Mouse (Mus musculus) liver, embryonic 13.5 days (tissue): ENCODE measurements around the gene Adarb1. TPM values are rescaled to one million over a fixed set of nuclear protein-coding genes. Genes with fewer than 3 reads are reported as not detected.

Experiments
- ATAC-seq: fragments of 200-750 bp; cut with Nextera tagmentation; 2 replicates; pipeline ENCODE4 v1.8.0; 2017; ENCODE audit warnings: low read depth, mild to moderate bottlenecking, moderate number of reproducible peaks, moderate library complexity
- DNase-seq: peaks from one replicate; pipeline ENCODE4 v3.0.0; 2022
- H3K27ac ChIP-seq: fragments of 300-500 bp; sonication (generic); 2 replicates; pipeline ENCODE4 v1.5.1; 2015; ENCODE audit warnings: moderate library complexity, mild to moderate bottlenecking, inconsistent platforms
- H3K27me3 ChIP-seq: fragments of 300-500 bp; sonication (generic); 2 replicates; pipeline ENCODE4 v1.6.1; 2015; ENCODE audit warnings: mild to moderate bottlenecking, inconsistent platforms
- H3K36me3 ChIP-seq: fragments of 300-500 bp; sonication (generic); 2 replicates; pipeline ENCODE4 v1.6.1; 2015; ENCODE audit warnings: mild to moderate bottlenecking, inconsistent platforms
- H3K4me1 ChIP-seq: fragments of 300-500 bp; sonication (generic); replicated peaks from 2 replicates; pipeline ENCODE4 v1.6.1; 2015; ENCODE audit warnings: inconsistent platforms
- H3K4me2 ChIP-seq: fragments of 300-500 bp; sonication (generic); 2 replicates; pipeline ENCODE4 v1.6.1; 2015; ENCODE audit warnings: inconsistent platforms, mild to moderate bottlenecking, moderate library complexity
- H3K4me3 ChIP-seq: fragments of 300-500 bp; sonication (generic); replicated peaks from 2 replicates; pipeline ENCODE4 v1.5.1; 2015; ENCODE audit warnings: mild to moderate bottlenecking, inconsistent platforms
- H3K9ac ChIP-seq: fragments of 300-500 bp; sonication (generic); 2 replicates; pipeline ENCODE4 v1.6.1; 2015; ENCODE audit warnings: mild to moderate bottlenecking, inconsistent platforms
- H3K9me3 ChIP-seq: fragments of 300-500 bp; sonication (generic); replicated peaks from 2 replicates; pipeline ENCODE4 v1.6.1; 2016; ENCODE audit warnings: inconsistent platforms
- WGBS: fragments of 180-500 bp; shearing (Covaris S2); methylation state at CpG from one replicate; pipeline ENCODE4 v1.1.7; 2015; ENCODE audit not compliant: insufficient replicate concordance; 5-methylcytosine and 5-hydroxymethylcytosine counted together
- polyA plus RNA-seq: library from polyadenylated mRNA; unstranded; fragments of >200 nt; fragmentation: Nextera tagmentation; extraction: Ambion mirVana; gene quantifications from 2 replicates; pipeline ENCODE4 v1.2.1, GENCODE M21; 2015

Adarb1 gene
- 1.0 and 1.5 TPM in 2 replicates for polyA plus RNA-seq

DNA sequence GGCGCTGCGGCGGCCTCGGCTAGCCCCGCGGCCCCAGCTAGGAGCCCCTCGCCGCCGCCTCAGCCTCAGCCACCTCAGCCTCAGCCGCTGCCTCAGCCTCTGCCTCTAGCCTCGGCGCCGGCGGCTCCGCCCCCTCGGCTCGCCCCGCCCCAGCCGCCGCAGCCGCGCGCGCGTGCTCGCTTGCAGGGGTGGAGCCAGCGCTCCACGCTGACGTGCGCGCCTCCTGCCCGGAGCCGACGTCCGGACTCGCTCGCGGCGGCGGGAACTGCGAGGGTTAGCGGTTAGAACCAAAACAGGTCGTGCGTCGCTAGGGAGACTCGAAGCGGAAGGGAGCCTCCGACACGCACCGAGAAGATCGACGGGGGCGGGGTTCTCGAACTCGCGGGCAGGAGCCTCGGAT lies at the start of gene Adarb1:
Adarb1 (minus strand) TSS at position 133 of the 400 bp plus-strand sequence.
- WGBS = under 1% methylated on average over 55 of the region's 57 CpGs
- Histone ChIP-seq H3K9ac (peak within 1 kb of the TSS; percentile 70), H3K4me1 (peaks cover 23% of the 10 kb centered on the region), H3K4me2 (peak within 1 kb of the TSS; percentile 88), H3K36me3 (no peaks in the 10 kb centered on the region), H3K4me3 (peak within 1 kb of the TSS; percentile 68), H3K27ac (no peak within 1 kb of the TSS), H3K27me3 (peaks cover 45% of the 10 kb centered on the region), H3K9me3 (no peaks in the 10 kb centered on the region)
- ATAC-seq (peak; percentile 88), DNase-seq (peak; percentile 82)

DNA sequence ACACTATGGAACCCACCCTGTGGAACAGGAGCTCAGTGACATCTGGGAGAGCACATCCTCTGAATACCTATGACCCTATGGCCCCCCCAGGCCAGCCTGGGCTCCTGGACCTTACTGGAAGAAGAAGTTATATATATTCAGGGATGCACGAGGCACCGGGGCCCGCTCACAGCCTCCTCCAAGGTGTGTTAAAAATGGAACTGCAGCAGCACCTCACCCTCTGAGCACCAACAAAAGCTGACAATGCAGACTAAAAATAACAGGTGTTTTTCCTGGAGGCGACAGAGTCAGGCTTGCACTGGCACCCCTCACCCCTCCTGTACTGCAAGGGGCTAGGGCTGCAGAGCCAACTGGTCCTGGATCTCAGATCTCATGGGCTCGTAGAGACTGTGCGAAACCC lies 49.3 kb upstream of the Adarb1 start:
- ATAC-seq (no peak), DNase-seq (no peak)
- Histone ChIP-seq H3K36me3 (no peaks in the 10 kb centered on the region), H3K27me3 (no peaks in the 10 kb centered on the region), H3K9me3 (no peaks in the 10 kb centered on the region), H3K4me2 (no peak overlapping the region), H3K9ac (no peak overlapping the region), H3K27ac (no peak overlapping the region), H3K4me1 (no peaks in the 10 kb centered on the region), H3K4me3 (no peak overlapping the region)
- 70% methylated on average over 6 of the region's 6 CpGs for WGBS

DNA sequence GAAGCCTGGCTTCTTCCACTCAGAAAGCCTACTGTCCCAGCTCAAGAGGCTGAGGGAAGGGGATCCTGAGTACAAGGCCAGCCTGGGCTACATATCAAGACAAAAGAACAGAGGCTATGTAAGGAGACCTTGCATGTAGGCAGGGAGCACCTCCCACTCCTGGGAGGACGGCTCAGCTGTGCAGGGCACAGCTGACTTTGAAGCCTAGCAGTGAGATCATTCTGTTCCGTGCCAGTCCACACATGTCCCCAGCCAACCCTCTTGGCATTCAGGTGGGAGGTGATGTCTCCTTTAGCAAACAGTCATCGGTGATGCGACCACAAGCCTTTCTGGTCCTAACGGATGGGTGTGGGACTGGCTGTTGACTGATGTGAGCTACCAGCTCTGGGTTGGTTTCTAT lies 47.8 kb upstream of the Adarb1 start:
- ATAC-seq (no peak), DNase-seq (no peak)
- Histone ChIP-seq H3K4me2 (no peak overlapping the region), H3K4me1 (no peaks in the 10 kb centered on the region), H3K9ac (no peak overlapping the region), H3K4me3 (no peak overlapping the region), H3K27ac (no peak overlapping the region), H3K9me3 (no peaks in the 10 kb centered on the region), H3K27me3 (no peaks in the 10 kb centered on the region), H3K36me3 (no peaks in the 10 kb centered on the region)
- WGBS = 67% methylated on average over 5 of the region's 5 CpGs

DNA sequence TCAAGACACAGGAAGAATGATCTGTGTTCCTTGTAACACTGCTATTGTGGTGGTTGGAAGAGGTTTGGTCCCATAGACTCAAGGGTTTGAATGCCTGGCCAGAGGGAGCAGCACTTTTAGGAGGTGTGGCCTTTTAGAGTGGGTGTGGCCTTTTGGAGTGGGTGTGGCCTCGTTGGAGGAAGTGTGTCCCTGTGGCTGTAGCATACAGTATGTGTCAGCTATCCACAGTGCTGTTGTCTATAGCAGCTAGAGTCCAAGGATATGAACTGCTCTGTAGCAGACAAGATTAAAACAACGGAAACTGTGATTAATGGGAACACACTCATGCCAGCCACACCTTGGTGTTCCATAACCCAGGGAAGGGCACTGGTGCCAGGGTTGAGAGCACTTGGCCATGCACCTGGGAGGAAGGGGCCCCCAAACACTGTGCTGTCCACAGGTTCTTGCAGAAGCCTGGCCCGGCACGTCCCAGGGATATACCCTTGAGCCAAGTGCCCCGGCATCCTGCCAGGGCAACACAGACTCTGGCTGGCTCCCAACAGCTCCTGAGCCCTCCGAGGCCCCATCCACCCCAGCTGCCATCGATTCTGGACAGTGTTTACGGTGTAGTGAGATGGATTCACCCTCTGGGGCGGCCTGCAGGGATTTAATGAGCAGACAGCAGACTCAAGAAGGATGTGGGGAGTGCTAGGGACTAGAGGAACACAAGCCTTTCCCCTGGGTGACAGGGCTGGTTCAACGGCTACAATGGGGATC lies 46.3 kb upstream of the Adarb1 start:
- no peak overlapping the region for H3K27ac ChIP-seq
- no peaks in the 10 kb centered on the region for H3K27me3 ChIP-seq
- H3K9me3 ChIP-seq = no peaks in the 10 kb centered on the region
- H3K4me1 ChIP-seq = no peaks in the 10 kb centered on the region
- ATAC-seq = peak; percentile 48; the same call in 1 of the 2 replicates
- H3K36me3 ChIP-seq = no peaks in the 10 kb centered on the region
- no peak overlapping the region for H3K4me2 ChIP-seq
- DNase-seq = peak; percentile 20
- 56% methylated on average over 10 of the region's 10 CpGs for WGBS
- no peak overlapping the region for H3K4me3 ChIP-seq
- no peak overlapping the region for H3K9ac ChIP-seq

DNA sequence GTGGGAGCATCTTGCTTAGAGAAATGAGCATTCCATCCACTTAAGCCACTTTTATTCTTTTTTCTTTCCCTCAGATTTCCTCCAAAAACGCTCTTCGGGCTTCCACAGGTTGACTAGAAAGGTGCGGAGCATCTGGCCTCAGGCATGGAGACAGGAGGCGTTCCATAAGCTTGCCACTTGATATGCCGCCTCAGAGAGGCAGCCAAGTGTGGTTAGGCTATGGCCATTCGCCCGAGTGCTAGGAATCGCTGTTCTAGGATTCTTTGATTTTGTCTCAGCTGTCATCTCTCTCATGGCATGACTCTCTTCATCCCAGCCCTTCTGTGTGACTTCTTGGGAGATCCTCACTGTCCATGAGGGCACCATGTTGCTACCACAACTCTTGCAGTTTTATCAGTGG lies 43.1 kb upstream of the Adarb1 start:
- Histone ChIP-seq H3K4me1 (no peaks in the 10 kb centered on the region), H3K9ac (no peak overlapping the region), H3K4me3 (no peak overlapping the region), H3K27me3 (no peaks in the 10 kb centered on the region), H3K36me3 (no peaks in the 10 kb centered on the region), H3K4me2 (no peak overlapping the region), H3K27ac (no peak overlapping the region), H3K9me3 (no peaks in the 10 kb centered on the region)
- DNase-seq (no peak), ATAC-seq (no peak)
- 69% methylated on average over 8 of the region's 8 CpGs for WGBS

DNA sequence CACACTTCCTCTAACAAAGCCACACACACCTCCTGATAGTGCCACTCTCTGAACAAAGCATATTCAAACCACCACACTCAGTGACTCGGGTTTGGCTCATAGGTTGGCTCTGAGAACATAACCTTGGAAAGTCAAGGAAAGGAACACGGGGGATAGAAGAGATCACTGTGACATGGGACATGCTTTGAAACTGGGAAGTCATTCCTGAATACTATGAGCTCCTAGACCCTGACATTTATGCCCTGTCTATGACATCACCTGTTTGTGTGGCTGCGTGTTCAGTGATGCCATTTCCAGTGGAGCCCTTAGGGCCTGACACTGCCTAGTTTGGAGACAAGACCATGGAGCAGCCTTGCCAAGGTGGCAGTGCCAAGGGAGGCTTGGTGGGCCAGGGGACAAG lies 39.6 kb upstream of the Adarb1 start:
- H3K9me3 ChIP-seq = no peaks in the 10 kb centered on the region
- H3K27me3 ChIP-seq = no peaks in the 10 kb centered on the region
- DNase-seq = no peak
- no peak overlapping the region for H3K9ac ChIP-seq
- H3K36me3 ChIP-seq = no peaks in the 10 kb centered on the region
- ATAC-seq = no peak
- H3K4me1 ChIP-seq = no peaks in the 10 kb centered on the region
- WGBS = 52% methylated on average over 3 of the region's 3 CpGs
- H3K4me3 ChIP-seq = no peak overlapping the region
- no peak overlapping the region for H3K27ac ChIP-seq
- H3K4me2 ChIP-seq = no peak overlapping the region

DNA sequence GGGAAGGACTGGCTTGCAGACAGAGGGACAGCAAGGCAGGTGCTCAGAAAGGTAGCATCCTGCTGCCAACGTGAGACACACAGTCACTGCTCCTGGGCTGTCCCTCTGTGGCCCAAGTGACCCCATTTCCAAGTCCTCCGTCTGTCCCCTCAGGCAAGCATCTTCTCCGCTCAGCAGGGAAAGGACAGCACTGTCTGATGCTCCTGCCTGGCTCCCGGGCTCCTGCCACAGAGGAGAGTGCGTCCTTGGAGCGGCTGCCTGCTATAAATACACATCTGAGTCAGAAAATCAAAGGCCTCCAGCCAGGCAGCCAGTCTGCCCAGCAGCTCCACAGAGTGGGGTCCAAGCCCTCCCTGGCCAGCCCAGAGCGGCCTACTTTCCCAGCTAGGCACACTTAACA lies 38.4 kb upstream of the Adarb1 start:
- Histone ChIP-seq H3K4me3 (no peak overlapping the region), H3K4me2 (no peak overlapping the region), H3K27ac (no peak overlapping the region), H3K9me3 (no peaks in the 10 kb centered on the region), H3K36me3 (no peaks in the 10 kb centered on the region), H3K4me1 (no peaks in the 10 kb centered on the region), H3K27me3 (no peaks in the 10 kb centered on the region), H3K9ac (no peak overlapping the region)
- WGBS = 52% methylated on average over 7 of the region's 7 CpGs
- ATAC-seq (no peak), DNase-seq (no peak)

DNA sequence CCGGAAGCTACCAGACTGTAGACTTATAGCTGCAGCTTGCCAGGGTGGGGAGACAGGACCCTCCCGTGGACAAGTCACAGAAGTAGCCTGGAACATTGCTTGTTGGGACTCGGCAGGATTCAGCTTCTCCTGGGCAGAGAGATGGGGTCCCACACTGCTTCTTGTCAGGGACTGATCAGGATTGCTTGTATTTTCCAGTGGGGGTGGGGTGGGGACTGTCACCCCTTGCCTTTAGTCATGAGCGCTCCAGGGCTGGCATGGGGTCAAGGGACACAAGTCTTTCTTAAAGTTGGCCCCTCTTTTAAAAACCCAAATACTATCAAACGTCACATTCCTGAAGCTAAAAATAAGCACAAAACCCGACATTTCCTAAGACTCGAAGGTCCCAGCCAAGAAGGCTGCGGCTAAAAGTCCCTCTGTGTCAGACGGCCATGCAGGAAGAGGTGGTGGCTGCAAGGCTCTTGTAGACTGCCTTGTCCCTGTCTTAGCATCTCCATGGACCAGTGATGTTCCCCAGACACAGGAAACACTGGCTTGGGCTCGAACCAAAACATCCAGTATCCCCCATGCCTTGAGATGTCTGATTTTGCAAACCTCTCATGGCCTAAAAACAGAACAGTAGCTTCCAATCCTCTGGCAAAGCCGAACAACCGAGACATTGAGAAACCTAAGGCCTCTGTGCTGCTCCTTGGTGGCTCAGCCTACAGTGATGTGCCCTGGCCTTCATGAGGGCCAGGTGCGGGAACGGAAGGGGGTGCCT lies 37.4 kb upstream of the Adarb1 start:
- Histone ChIP-seq H3K36me3 (no peaks in the 10 kb centered on the region), H3K27me3 (peaks cover 3% of the 10 kb centered on the region; the same call in 1 of the 2 replicates), H3K4me2 (no peak overlapping the region), H3K27ac (no peak overlapping the region), H3K9me3 (no peaks in the 10 kb centered on the region), H3K4me1 (no peaks in the 10 kb centered on the region), H3K9ac (no peak overlapping the region), H3K4me3 (no peak overlapping the region)
- 52% methylated on average over 14 of the region's 14 CpGs for WGBS
- ATAC-seq (no peak), DNase-seq (no peak)

DNA sequence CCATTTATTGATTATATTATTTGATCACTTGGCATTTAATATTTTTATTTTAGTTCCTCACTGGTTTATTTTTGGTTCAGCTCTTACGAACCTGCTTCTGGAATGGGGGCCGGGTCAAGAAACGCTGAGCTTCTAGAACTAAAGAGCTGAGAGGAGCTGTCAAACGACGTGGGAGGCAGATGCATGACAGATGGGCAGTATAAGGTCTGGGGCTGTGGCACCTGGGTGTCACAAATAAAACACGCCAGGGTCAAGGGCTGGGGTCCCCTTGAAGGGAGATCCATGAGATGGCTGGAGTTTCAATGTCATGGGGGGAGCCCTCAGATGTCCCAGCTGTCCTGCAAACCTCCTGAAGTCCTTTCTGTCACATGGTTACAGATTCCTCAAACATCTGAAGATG lies 36.7 kb upstream of the Adarb1 start:
- no peaks in the 10 kb centered on the region for H3K4me1 ChIP-seq
- H3K4me3 ChIP-seq = no peak overlapping the region
- H3K27ac ChIP-seq = no peak overlapping the region
- H3K4me2 ChIP-seq = no peak overlapping the region
- H3K9ac ChIP-seq = no peak overlapping the region
- H3K36me3 ChIP-seq = no peaks in the 10 kb centered on the region
- DNase-seq (no peak), ATAC-seq (no peak)
- H3K27me3 ChIP-seq = peaks cover 10% of the 10 kb centered on the region
- no peaks in the 10 kb centered on the region for H3K9me3 ChIP-seq
- WGBS = 66% methylated on average over 6 of the region's 6 CpGs

DNA sequence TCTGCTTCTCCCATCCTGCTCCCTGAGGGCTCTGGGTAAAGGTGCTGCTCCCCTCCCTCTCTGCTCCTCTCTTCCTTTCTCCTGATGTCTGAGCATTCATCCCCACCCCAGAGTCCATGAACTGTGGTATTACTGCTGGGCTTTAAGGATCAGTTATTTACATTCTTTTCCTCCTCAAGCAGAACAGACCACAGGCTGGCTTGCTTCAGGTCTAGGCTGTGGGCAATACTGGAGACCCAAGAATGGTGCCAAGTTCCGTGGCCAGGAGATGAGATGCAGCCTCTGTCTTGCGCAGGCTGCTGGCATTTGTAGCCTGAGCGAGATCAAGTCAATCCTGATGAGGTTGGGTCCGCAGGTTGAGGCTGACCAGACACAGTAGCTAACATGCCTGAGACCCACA lies 33.8 kb upstream of the Adarb1 start:
- peaks cover 32% of the 10 kb centered on the region for H3K27me3 ChIP-seq
- H3K4me3 ChIP-seq = no peak overlapping the region
- WGBS = 61% methylated on average over 4 of the region's 4 CpGs
- ATAC-seq (no peak), DNase-seq (no peak)
- no peaks in the 10 kb centered on the region for H3K9me3 ChIP-seq
- H3K9ac ChIP-seq = no peak overlapping the region
- H3K4me2 ChIP-seq = no peak overlapping the region
- peaks cover 13% of the 10 kb centered on the region for H3K4me1 ChIP-seq
- H3K36me3 ChIP-seq = no peaks in the 10 kb centered on the region
- H3K27ac ChIP-seq = no peak overlapping the region

DNA sequence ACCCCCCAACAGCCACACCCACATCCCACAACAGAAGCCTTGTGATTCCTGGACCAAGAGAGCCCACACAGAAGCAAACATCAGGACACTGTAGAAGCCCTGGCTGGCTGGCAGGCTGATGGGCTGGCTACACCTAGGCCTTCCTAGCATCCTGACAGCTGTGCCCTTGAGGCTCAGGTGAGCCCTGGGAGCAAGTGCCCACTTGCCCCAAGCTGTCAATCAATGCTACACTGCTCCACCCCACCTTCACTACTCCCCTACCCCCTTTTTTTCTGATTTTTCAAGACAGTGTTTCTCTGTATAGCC lies 32.0 kb upstream of the Adarb1 start:
- Histone ChIP-seq H3K4me1 (peaks cover 13% of the 10 kb centered on the region), H3K9ac (no peak overlapping the region), H3K27ac (no peak overlapping the region), H3K27me3 (peaks cover 32% of the 10 kb centered on the region), H3K9me3 (0 out of 2 replicates have a peak, but pooled peaks cover 2% of the 10 kb centered on the region), H3K36me3 (no peaks in the 10 kb centered on the region), H3K4me3 (no peak overlapping the region), H3K4me2 (0 out of 2 replicates have a peak overlapping the region, but pooled peaks have one; percentile 38)
- DNase-seq (no peak), ATAC-seq (no peak)
